Mouse (Mus musculus) bone marrow macrophage, adult 2 months (primary cell): ENCODE data around the gene Bsdc1.

Source experiments
- CTCF ChIP-seq: IDR thresholded peaks from 2 replicates; pipeline ENCODE4 v1.5.1; 2012; ENCODE audit warnings: low read depth, mild to moderate bottlenecking, low read length, moderate library complexity
- POLR2A ChIP-seq: IDR thresholded peaks from 2 replicates; pipeline ENCODE4 v1.6.1; 2012; ENCODE audit warnings: mild to moderate bottlenecking, low read depth, low read length, borderline replicate concordance

- no peak for TF ChIP-seq POLR2A
- TF ChIP-seq CTCF, result no peak
Observed at GRCm38 (mm10) chr4:129451471-129452169, 9.8 kb upstream of the Bsdc1 start.
